Mouse (Mus musculus) adrenal gland, postnatal 14 days (tissue): ENCODE measurements around the gene Grin2b. TPM values are rescaled to one million over a fixed set of nuclear protein-coding genes. Genes with fewer than 3 reads are reported as not detected.
"Not testable (repeated sequence)": the region's sequence is repeated elsewhere in the genome, so short reads cannot be mapped to it uniquely, and the experiment has no call there.

Experiments
- DNase-seq: peaks from one replicate; pipeline ENCODE4 v3.0.0; 2021; ENCODE audit warnings: mixed read lengths
- total RNA-seq: library from RNA; stranded (reverse); gene quantifications from 2 replicates; pipeline ENCODE4 v1.2.3, GENCODE M21; 2021

Grin2b gene
- total RNA-seq, 1 experiment from 2014 or later = 0.11 TPM

DNA sequence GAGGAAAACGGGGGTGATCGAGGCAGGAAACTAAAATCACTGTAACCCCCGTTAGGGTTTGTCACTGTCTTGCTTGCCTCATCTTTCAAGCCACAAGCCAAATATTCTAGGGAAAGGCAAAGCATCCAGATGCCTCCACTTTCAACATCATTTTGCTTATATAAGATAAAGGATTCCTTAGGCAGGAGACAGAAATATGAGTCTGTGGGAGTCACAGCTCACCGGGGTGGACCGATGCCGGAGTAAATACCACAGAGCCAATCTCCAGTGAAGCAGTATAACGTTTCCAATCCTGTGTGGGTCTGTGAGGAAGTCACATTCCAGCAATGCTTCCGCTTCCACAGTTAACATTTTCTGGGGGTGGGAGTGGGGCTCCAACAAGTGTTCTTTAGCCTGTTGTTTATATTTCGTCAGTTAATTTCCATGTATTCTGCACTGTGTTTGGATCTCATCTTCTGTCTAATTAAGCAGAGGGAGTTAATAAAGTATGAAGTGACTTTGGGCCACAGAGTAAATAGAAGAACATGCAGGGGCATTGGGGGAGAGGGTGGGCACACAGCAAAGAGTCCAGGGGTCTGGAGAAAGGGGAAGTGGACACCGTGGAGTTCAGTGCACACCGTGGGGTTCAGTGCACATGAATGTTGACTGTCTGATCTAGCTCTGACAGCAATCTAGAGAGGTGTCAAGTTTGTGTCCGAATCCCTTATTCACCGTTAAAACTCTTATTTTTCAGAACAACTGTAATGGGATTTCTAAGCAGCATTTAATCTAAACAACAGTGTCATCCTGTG, 374.9 kb downstream of the Grin2b start:
- no peak for DNase-seq

DNA sequence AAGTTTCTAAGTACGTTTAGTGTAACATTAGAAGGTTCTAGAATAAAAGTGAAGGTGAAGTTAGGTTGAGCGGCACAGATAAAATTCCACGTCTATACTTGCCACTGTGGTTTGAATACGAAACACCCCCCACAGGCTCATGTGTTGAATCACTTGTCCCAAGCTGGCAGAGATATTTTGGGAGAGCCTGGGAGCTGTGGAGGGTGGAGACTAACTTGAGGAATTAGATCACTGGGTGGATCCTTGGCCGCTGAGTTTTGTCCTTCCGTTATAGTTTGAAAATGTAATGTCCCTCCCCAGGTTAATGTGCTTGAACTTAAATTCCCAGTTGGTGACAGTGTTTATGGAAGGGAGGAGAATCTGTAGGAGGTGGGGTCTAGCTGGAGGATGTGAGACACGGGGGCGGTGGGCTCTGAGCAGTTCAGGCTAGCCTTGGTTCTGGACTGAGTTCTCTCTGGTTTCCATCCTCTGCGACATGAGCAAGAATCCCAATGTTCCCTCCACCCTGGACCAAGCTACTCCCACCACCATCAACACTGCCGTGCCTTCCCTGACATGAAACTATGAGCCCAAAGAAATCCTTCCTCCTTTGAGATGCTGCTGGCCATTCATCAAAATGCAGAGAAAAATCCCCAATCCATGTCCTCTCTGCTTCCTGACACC, 375.8 kb downstream of the Grin2b start:
- no peak for DNase-seq

DNA sequence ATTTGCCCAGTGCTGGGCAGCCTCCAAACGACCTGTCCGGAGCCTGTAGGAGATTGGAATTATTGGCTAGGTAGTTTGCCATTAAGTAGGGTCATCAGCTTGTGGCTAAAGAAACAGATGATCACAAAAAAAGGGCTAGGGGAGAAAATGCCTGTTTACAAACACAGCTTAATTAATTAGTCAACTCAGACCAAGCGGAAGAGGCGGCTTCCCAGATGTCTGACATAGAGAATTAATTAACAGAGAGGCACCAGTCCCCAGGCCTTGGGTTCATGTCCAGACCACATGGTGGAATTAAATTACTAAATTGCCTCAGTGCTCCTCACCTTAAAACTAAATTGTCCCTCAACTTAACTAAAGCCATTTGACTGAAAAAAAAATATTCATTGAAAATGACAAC, 376.4 kb downstream of the Grin2b start:
- no peak for DNase-seq

DNA sequence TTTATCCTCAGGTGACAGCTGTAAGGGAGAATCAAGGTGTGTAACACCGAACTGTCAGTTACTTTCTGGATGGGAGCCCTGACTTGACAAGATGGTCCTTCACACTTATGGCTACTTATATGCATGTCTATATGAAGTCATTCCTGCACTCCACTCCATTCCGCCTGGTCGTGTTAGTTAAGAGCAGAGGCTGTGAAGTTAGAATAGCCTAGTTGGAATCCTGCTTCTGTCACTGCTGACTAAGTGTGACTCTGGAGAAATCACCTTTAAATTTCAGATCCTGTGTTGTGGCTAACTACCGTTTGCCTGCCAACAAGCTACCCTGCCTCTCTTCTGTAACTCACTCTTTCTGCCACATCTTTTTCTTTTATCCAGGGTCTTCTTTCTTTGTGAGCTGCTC, 381.9 kb downstream of the Grin2b start:
- no peak for DNase-seq

DNA sequence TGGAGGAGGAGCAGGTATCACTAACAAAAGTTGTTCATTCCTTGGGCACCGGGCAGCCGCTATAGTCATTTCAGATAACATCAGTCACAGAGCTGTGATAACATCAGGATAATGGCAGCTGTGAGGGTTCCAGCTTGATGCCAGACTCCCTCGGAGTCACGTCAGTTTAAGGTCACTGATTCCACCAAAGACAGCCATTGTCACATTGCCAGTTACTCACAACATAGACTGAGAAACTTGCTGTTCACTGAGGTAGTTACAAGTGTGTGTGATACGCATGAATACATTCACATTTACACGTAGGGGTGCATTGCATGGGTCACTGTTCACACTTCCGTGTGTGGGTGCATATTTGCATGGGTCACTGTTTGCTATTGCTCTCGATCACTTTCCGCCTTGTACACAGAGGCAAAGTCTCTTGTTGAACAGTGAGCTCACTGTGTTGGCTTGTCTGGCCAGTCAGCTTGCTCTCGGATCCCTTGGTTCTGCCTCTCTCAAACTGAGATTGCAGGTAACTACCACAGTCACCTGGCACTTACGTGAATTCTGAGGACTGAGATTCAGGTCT, 383.6 kb downstream of the Grin2b start:
- no peak for DNase-seq

DNA sequence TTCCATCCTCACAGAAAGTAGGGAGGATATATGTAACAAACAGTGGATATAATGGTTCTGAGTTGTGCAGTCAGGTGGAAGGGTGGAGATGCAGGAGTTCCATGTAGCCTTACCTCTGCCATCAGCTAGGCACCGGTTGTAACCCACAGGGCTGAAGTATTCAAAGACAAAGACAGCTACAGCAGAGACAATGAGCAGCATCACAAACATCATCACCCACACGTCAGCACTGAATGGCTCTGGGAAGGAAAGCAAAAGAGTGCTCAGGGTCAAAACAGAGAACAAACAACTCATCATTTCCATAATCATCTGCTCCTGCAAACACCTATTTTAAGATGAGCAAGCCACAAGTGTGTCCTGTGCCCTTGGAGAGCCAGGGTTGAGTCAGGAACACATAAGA, 398.6 kb downstream of the Grin2b start:
- no peak for DNase-seq

DNA sequence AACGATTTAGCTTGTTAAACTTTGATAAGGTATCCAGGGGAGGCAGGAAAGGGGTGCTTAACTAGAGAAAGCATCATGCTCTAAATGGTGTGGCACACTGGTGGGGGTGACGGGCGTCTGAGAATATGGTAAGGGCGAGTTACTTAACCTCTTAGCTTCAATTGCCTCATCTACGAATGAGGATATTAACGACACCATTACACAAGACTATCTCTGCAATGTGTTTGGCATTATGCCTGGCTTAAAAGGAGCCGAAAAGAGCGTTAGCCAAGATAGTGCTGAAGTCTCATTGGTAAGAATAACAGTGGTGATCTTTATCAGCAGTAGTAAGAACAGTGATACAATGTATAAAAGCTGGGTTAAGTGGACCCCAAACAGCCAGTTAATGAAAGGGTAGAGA, 405.7 kb downstream of the Grin2b start:
- DNase-seq = peak; percentile 23

DNA sequence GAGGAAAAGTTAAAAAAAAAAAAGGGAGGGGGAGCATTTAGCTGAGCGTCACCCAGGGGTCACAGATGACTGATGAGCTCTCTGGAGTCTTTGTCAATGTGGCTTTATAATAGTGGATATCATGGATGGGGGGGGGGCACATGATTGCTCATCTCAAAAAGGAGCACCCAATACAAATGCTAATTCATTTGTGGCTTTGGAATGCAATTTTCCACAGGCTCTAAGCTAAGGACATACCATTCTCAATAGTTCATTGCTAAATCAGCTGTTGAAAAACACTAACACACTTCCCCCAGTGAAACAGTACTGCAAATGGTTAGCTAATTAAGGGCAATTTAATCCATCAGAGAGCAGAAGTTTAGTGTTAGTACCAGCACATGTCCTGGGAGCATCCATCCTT, 414.6 kb downstream of the Grin2b start:
- DNase-seq = no peak

DNA sequence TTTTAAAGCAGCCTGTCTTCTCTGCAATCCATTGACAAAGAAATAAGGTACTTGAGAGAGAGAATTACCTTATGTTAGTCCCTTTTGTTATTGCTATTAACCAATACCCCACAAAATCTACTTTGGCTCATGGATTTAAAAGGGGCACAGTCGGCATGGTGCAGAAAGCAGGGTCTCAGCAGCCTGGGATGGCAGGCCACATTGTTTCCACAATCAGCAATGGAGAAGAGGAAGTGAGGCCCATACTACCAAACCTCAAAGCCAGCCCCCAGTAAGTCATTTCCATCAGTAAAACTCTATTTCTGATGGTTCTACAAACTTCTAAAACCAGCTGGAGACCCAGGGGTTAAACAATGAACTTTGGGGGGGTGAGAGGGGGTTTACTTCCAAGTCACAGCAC, 417.2 kb downstream of the Grin2b start:
- no peak for DNase-seq

DNA sequence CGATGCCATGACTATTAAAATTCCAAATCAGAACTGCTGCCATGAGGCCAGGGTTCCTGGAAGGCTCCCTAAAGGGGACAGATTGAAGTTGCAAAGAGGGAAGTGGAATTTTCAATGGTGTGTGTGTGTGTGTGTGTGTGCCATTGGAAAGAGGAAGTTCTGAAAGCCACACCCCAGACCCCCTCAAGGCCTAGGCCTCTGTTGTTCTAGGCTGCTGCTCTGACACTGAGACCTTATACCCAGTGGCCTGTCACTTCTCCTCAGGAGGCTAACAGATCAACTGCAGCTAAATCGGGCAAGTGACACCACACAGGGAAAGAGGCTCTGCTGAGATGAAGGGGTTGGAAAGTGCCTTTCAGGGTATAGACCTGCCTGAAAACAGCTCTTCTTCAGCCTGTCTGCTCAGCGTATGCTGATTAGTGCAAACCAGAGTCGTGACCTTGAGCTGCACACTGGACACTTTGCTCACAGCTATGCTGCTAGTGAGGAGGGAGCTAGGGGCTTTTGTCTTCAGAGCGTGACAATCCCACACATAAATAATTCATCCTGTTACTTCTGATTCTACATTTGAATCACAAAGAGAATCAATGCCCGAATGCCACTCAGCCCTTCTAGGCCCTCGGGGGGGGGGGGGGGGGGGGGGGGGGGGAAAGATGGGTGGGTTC, 424.8 kb downstream of the Grin2b start:
- DNase-seq = no peak

DNA sequence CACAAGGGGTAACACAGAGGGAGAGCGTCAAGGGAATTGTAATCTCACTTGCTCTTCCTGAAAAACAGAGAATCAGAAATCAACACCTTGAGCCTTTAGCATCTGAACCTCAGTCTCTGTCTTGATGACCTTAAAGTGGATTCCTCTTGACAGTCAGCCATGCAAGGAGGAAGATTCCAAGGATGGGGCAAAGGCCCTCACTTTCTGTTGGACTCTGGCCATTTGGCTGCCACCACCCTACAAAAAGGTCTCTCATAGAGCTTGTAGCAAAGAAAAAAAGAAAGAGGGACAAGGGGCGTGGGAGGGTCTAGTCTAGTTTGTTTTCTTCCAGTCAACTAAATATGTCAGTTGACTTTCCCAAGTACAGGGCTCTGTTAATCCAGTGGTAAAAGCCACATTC, 427.7 kb downstream of the Grin2b start:
- no peak for DNase-seq

DNA sequence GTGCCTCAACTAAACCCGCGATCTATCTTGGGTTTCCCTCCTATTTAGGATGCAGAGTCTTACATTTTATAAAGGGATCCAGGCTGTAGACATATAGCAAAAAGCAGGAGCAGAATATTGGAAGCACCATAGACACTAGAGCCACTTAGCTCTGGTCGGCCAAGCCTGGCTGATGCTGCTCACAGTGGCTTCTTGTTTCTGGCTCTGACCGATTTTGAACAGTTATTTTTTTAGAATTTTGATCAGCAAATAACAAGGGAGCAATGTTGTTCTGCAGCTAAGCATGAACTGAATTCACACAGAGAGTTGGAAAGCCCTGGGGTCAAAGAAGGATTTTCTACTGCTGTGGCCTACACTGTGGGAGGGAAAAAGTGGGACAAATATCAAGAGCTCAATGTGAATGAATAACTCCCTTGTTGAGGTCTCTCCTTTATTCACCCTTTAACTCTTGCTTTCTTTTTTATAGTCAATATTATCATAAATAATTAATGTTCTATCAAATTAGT, 439.0 kb downstream of the Grin2b start:
- no peak for DNase-seq

DNA sequence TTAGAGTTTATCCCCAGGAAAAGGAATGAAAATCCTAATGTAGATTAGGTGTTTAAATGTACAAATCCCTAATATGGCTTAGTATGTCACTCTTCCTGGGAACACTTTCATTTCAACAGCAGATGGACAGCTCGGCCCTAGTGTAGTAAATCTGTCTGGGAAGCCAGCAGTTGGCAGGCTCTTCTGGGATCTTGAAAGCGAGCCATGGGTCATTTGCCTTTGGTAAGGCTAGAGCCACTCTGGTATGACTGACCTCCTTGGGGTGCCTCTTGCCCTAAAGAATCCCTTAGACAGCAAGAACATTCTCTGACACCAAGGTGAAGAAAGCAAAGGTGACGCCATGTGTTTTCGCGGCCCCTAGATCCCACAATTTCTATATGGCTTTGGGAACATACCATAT, 446.2 kb downstream of the Grin2b start:
- DNase-seq = peak; percentile 56

DNA sequence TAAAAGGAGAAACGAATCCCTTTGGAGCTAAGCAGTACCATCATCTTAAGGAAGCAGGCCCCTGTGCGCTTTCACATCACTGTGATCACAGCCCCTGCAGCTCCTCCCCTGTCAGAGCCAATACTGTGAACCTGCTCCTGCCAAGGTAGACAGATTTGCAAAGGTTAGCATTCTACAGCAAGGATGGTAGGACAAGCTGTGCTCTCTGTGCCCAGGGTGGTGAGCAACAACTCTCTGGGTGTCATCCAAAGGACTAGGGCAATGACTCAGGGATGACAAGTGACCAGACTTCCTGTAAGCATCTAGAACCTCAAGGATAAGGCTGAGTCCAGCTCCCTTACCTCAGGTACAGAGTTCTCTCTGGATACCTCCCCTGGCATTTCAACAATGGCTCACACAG, 451.6 kb downstream of the Grin2b start:
- no peak for DNase-seq

DNA sequence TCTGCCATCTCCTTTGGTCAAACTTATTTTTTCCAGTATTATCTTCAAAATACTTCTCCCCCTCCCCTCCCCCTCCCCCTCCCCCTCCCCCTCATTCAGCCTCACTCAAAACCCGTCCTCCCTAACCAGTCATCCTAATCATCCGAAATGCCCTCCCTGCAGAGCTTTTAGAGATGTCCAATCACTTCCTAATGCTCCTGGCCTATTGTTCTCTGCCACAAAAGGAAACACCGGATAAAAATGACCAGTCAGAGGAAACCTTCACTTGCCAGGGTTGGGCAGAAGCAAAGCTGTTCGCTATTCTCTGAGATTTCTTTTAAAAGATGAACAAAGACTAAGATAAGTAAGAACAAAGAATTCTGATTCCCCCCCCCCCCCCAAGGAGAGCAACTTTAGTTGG, 458.4 kb downstream of the Grin2b start:
- no peak for DNase-seq

DNA sequence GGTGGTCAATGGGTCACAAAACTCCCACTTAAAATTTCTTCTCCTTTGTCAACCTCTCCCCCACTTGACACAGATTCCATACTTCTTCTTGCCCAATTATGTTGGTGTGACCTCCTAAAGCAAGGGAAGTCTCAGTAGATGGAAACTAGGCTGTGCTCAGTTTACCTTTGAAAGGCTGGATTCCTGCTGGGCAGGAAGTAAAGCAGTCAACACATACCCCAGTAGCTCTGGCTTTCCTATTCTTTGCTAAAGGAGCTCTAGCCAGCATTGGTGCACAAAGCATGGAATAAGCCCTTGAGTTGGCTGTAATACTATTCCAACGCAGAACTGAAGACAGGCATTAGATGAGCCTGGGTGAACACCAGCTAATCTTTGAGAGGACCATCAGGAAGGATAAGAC, 459.1 kb downstream of the Grin2b start:
- DNase-seq = no peak

DNA sequence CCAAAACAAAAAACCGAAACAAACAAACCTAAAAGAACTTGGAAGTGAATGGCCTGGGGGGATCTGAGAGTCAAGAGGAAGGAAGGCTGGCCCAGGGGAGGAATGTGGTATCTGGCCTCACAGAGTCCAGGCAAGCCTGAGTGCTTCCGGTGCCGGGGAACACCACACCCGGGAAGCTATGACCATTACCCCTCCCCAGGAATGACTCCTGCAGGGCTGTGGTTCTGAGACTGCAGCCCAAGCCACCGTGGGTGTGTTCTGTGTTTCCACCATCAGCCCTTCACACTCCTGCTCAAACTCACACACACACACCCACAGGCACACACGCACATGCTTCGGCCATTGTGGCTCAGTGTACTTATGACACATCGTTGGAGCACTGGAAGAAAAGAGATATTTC, 459.6 kb downstream of the Grin2b start:
- DNase-seq = no peak

DNA sequence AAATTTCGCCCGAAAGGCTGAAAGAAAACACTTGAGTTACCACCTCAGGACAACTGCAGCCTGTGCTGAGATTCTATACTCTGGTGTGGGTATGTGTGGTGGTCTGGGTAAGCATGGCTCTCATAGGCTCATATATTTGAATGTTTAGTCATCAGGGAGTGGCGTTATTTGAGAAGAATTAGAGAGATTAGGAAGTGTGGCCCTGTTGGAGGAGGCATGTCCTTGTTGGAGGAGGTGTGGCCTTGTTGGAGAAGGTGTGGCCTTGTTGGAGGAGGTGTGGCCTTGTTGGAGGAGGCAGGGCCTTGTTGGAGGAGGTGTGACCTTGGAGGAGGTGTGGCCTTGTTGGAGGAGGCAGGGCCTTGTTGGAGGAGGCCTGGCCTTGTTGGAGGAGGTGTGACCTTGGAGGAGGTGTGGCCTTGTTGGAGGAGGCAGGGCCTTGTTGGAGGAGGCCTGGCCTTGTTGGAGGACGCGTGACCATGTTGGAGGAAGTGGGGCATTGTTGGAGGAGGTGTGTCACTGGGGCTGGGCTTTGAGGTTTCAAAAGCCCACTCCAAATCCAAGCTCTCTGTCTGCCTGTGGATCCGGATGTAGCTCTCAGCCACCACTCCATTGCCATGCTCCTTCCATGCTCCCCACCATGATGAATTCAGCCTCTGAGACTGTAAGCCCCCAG, 466.3 kb downstream of the Grin2b start:
- DNase-seq = not testable (repeated sequence)

DNA sequence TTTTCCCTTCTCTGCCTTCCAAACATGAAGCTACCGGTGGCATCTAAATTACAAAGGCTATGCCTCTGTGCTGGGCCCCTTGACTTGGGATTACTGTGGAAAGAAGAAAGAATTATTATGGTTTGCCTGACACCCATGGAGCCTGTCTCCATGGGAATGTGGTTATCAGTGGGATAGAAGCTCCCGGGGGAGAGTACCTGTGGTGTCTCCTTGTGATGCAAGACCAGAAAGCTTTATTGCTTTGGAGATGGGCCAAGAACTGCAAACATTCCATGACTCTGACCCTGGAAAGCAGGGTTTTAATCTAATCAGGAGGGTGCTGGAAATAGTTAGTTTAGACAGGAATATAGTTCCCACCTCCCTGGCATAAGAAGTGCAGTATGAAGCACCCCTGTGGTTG, 469.7 kb downstream of the Grin2b start:
- no peak for DNase-seq

DNA sequence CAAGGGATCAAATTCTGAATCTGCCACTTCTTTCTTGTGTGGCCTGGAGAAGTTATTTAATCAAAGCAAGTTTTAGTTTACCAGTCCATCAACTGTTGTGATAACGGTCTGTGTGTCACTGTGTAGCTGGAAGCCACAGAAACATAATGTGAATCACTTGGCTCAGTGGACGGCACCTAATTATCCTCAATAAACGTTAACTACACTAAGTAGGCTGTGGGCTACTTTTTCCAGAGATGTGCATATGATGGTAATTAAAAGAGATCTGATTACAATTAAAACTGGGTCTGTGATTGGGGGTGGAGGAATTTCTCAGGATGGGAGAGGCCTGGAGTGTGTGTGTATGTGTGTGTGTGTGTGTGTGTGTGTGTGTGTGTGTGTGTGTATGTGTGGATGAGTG, 471.9 kb downstream of the Grin2b start:
- DNase-seq = no peak

DNA sequence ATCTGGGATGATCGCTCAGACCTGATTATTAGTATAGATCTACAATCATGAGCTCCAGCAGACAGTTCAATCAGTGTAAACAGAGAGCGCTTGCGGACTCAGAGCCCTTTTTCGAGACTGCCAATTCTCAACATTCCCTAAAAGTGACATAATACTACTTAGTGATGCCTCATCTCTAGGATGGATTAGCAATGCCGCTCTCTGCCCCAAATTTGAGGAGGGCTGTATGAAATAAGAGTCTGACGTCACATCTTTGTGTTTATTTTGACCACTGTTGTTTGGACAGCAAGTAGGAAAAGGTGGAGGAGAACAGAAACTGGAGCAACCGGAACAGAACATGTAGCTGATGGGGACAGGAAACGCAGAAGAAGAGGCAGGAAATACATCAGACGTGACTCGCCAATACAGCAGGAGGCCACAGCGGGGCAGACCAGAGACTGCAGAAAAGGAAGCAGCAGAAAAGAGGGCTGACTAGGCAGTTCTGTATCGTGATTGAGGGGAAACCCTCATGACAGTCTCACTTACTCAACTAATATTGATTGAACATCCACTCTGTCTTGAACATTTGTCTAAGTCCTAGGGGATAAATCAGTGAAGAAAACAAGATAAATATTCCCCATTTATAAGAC, 472.5 kb downstream of the Grin2b start:
- DNase-seq = no peak

DNA sequence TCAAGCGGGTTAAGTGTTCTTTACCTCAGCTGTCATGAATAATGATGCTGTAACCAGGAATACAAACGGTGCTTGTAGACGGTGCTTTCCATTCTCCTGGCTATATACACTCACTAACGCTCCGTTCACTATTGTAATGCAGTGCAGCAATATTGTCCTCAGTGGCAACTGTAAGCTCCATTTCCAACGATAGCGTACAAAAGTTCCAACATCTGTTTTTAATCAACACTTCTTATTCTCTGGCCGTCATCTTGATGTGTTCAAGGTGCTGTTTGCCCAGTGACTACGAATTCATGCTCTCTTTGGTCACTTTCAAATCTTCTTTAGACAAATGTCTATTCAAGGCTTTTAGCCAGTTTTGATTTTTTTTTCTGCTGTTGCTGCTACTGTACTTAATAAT, 480.8 kb downstream of the Grin2b start:
- no peak for DNase-seq
